Mouse (Mus musculus): ENCODE measurements around the gene Hells. TPM values are rescaled to one million over a fixed set of nuclear protein-coding genes. Genes with fewer than 3 reads are reported as not detected.
A peak's percentile ranks its signal among the peaks of the same experiment; 100 is the strongest.

The Hells gene
- polyA plus RNA-seq, 1 experiment from 2014 or later = 81.7 TPM

- no peaks in the 10 kb centered on the region for H3K36me3 ChIP-seq (ENCODE audit: control insufficient read depth, insufficient read depth, low read length)
- no peaks in the 10 kb centered on the region for H3K4me1 ChIP-seq (replicated peaks; ENCODE audit: control insufficient read depth, insufficient read depth, low read length)
- no peaks in the 10 kb centered on the region for H3K9me3 ChIP-seq (ENCODE audit: control insufficient read depth, low read length)
- no peak overlapping the region for H3K4me2 ChIP-seq
- no peak overlapping the region for H3K9ac ChIP-seq (ENCODE audit: low read depth, low read length)
- H3K27me3 ChIP-seq (replicated peaks; ENCODE audit: control insufficient read depth, insufficient read depth, low read length) = no peaks in the 10 kb centered on the region
- H3K4me3 ChIP-seq (ENCODE audit: low read depth, low read length) = no peak overlapping the region
- DNase-seq (ENCODE audit: low spot score) = peak; percentile 45
- WGBS = 0% methylated on average over 1 of the region's 1 CpGs
- no peak overlapping the region for H3K27ac ChIP-seq (ENCODE audit: low read depth, low read length)
- ATAC-seq (replicated peaks; ENCODE audit: low FRiP score) = no peak
Measured at GRCm38 (mm10) chr19:38981966-38982365, 51.3 kb downstream of the Hells start.

DNA sequence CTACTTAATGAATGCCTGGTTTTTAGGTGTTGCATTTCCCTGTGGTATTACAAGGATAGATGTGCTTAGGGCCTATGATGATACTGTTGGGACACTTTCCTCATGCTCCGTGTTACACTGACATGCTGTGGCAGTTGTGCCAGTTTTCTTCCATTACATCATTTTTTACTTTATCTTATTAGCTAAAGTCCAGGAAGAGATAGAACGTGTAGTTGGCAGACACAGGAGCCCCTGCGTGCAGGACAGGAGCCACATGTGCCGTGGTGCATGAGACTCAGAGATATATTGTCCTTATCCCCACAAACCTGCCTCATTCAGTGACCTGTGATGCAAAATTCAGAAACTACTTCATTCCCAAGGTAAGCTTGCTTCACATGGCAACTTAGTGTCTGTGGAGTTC is 67.5 kb downstream of the Hells start:
- no peak for DNase-seq (ENCODE audit: low spot score)
- Histone ChIP-seq H3K36me3 (ENCODE audit: control insufficient read depth, insufficient read depth, low read length) (no peaks in the 10 kb centered on the region), H3K4me1 (replicated peaks; ENCODE audit: control insufficient read depth, insufficient read depth, low read length) (no peaks in the 10 kb centered on the region), H3K9me3 (ENCODE audit: control insufficient read depth, low read length) (no peaks in the 10 kb centered on the region), H3K9ac (ENCODE audit: low read depth, low read length) (no peak overlapping the region), H3K4me3 (ENCODE audit: low read depth, low read length) (no peak overlapping the region), H3K27ac (ENCODE audit: low read depth, low read length) (no peak overlapping the region), H3K4me2 (no peak overlapping the region), H3K27me3 (replicated peaks; ENCODE audit: control insufficient read depth, insufficient read depth, low read length) (no peaks in the 10 kb centered on the region)
- WGBS = 77% methylated on average over 4 of the region's 4 CpGs
- ATAC-seq (replicated peaks; ENCODE audit: low FRiP score) = no peak

- Histone ChIP-seq H3K4me2 (no peak overlapping the region), H3K4me3 (ENCODE audit: low read depth, low read length) (no peak overlapping the region), H3K9me3 (ENCODE audit: control insufficient read depth, low read length) (no peaks in the 10 kb centered on the region), H3K27ac (ENCODE audit: low read depth, low read length) (no peak overlapping the region), H3K27me3 (replicated peaks; ENCODE audit: control insufficient read depth, insufficient read depth, low read length) (no peaks in the 10 kb centered on the region), H3K9ac (ENCODE audit: low read depth, low read length) (no peak overlapping the region), H3K4me1 (replicated peaks; ENCODE audit: control insufficient read depth, insufficient read depth, low read length) (no peaks in the 10 kb centered on the region), H3K36me3 (ENCODE audit: control insufficient read depth, insufficient read depth, low read length) (no peaks in the 10 kb centered on the region)
- ATAC-seq (replicated peaks; ENCODE audit: low FRiP score) = no peak
- DNase-seq (ENCODE audit: low spot score) = no peak
- 71% methylated on average over 1 of the region's 1 CpGs for WGBS
Measured at GRCm38 (mm10) chr19:38998676-38999075, 68.0 kb downstream of the Hells start.

GRCm38 (mm10) chr19:39005132-39005531 is 74.4 kb downstream of the Hells start:
- WGBS = 87% methylated on average over 1 of the region's 1 CpGs
- no peak for ATAC-seq (replicated peaks; ENCODE audit: low FRiP score)

DNA sequence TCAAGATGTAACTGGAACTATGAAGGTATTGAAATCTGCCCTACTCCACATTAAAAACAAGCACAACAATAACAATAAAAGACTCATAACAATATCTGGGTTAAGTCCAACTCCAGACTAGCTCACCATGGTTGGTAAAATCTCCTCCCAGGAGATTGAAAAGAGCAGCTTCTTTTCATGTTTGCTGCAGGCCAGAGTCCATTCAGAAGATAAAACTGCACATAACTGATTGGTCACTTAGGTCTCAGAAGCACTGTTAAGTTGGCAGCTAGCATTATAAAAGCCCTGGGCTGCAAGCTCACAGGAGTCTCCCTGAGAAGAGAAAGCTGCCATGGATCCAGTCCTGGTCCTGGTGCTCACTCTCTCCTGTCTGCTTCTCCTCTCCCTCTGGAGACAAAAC is 76.0 kb downstream of the Hells start, which contains the start of gene Cyp2c55:
TSS of gene Cyp2c55 (plus strand) at position 305 of the 400 bp plus-strand sequence.
- ATAC-seq (replicated peaks; ENCODE audit: low FRiP score) (no peak), DNase-seq (ENCODE audit: low spot score) (no peak)
- Histone ChIP-seq H3K27me3 (replicated peaks; ENCODE audit: control insufficient read depth, insufficient read depth, low read length) (no peaks in the 10 kb centered on the region), H3K9ac (ENCODE audit: low read depth, low read length) (no peak within 1 kb of the TSS), H3K4me1 (replicated peaks; ENCODE audit: control insufficient read depth, insufficient read depth, low read length) (no peaks in the 10 kb centered on the region), H3K9me3 (ENCODE audit: control insufficient read depth, low read length) (no peaks in the 10 kb centered on the region), H3K4me3 (ENCODE audit: low read depth, low read length) (no peak within 1 kb of the TSS), H3K4me2 (no peak within 1 kb of the TSS), H3K36me3 (ENCODE audit: control insufficient read depth, insufficient read depth, low read length) (no peaks in the 10 kb centered on the region), H3K27ac (ENCODE audit: low read depth, low read length) (no peak within 1 kb of the TSS)

More at GRCm38 (mm10) chr19:39005132-39005531, 74.4 kb downstream of the Hells start:
- H3K4me3 ChIP-seq (ENCODE audit: low read depth, low read length) = no peak overlapping the region
- no peak overlapping the region for H3K9ac ChIP-seq (ENCODE audit: low read depth, low read length)
- no peak for DNase-seq (ENCODE audit: low spot score)
- H3K27me3 ChIP-seq (replicated peaks; ENCODE audit: control insufficient read depth, insufficient read depth, low read length) = no peaks in the 10 kb centered on the region
- no peak overlapping the region for H3K4me2 ChIP-seq
- H3K4me1 ChIP-seq (replicated peaks; ENCODE audit: control insufficient read depth, insufficient read depth, low read length) = no peaks in the 10 kb centered on the region
- H3K9me3 ChIP-seq (ENCODE audit: control insufficient read depth, low read length) = no peaks in the 10 kb centered on the region
- H3K27ac ChIP-seq (ENCODE audit: low read depth, low read length) = no peak overlapping the region
- H3K36me3 ChIP-seq (ENCODE audit: control insufficient read depth, insufficient read depth, low read length) = no peaks in the 10 kb centered on the region

Small RNA genes within 50 kb of the gene (microRNA-seq; reads per million reads assigned to microRNA genes)
- gene Gm23800 (ENCODE audit: borderline number of aligned reads) = not detected

Other genes starting within 250 kb of the Hells start
- 12.6 and 14.3 TPM in 2 replicates for gene Noc3l, start 111.7 kb upstream of the Hells start, polyA plus RNA-seq (2014; fragmentation: Nextera tagmentation; extraction: Ambion mirVana)
- gene Tbc1d12, start 94.3 kb upstream of the Hells start, polyA plus RNA-seq (2014; fragmentation: Nextera tagmentation; extraction: Ambion mirVana) = 1.9 and 2.4 TPM in 2 replicates
- not detected in 2 replicates for gene Cyp2c55, start 76.1 kb downstream of the Hells start, polyA plus RNA-seq (2014; fragmentation: Nextera tagmentation; extraction: Ambion mirVana)
- not detected in 2 replicates for gene Cyp2c65, start 130.1 kb downstream of the Hells start, polyA plus RNA-seq (2014; fragmentation: Nextera tagmentation; extraction: Ambion mirVana)
- gene Cyp2c66, start 183.0 kb downstream of the Hells start, polyA plus RNA-seq (2014; fragmentation: Nextera tagmentation; extraction: Ambion mirVana) = not detected in 2 replicates

All from liver, embryonic 11.5 days (tissue).